Mouse (Mus musculus) C2C12 (cell line): ENCODE measurements at regions not wholly inside any gene's neighbourhood (a gene's known extent, or its start where the extent isn't known, plus 50 kb on each side); places are given as distances from the start of the nearest gene placed in this dataset.

Experiments
- H3K27me3 ChIP-seq: one replicate; pipeline ENCODE4 v1.6.1; 2011; ENCODE audit not compliant: control insufficient read depth, insufficient read depth, insufficient read length
- H3K36me3 ChIP-seq: one replicate; pipeline ENCODE4 v1.6.1; 2011; ENCODE audit not compliant: control insufficient read depth, insufficient read depth
- H3K4me3 ChIP-seq: one replicate; pipeline ENCODE4 v1.5.1; 2011; ENCODE audit warnings: mild to moderate bottlenecking, control low read depth; ENCODE audit not compliant: poor library complexity, insufficient read depth, severe bottlenecking
- H3K79me2 ChIP-seq: one replicate; pipeline ENCODE4 v1.6.1; 2011; ENCODE audit not compliant: control insufficient read depth, insufficient read depth
- H3K79me3 ChIP-seq: one replicate; pipeline ENCODE4 v1.6.1; 2011; ENCODE audit warnings: low read depth, control low read depth
- H3ac ChIP-seq: one replicate; pipeline ENCODE3; 2011; ENCODE audit warnings: low read depth; ENCODE audit not compliant: control insufficient read depth, insufficient read length
- CEBPB ChIP-seq: IDR thresholded peaks from one replicate; pipeline ENCODE4 v1.6.1; 2011; ENCODE audit warnings: low read depth, mild to moderate bottlenecking, control low read depth, moderate library complexity
- CTCF ChIP-seq: IDR thresholded peaks from one replicate; pipeline ENCODE4 v1.5.1; 2011; ENCODE audit not compliant: control insufficient read depth, insufficient read depth, insufficient read length
- FOSL1 ChIP-seq: IDR thresholded peaks from one replicate; pipeline ENCODE4 v1.8.0; 2011; ENCODE audit warnings: mild to moderate bottlenecking, low read length; ENCODE audit not compliant: poor library complexity, insufficient read depth, severe bottlenecking
- MAX ChIP-seq: IDR thresholded peaks from one replicate; pipeline ENCODE4 v1.6.1; 2011; ENCODE audit warnings: mild to moderate bottlenecking, control low read depth
- MYOD1 ChIP-seq: IDR thresholded peaks from one replicate; pipeline ENCODE4 v1.6.1; 2011; ENCODE audit warnings: low read depth; ENCODE audit not compliant: control insufficient read depth, insufficient read length
- MYOG ChIP-seq: IDR thresholded peaks from one replicate; pipeline ENCODE4 v1.6.1; 2011; ENCODE audit not compliant: control insufficient read depth, insufficient read length; ENCODE audit errors: extremely low read depth
- USF1 ChIP-seq: IDR thresholded peaks from one replicate; pipeline ENCODE4 v1.6.1; 2011; ENCODE audit warnings: low read depth, mild to moderate bottlenecking, control low read depth, moderate library complexity

- H3K79me2 ChIP-seq, result no peaks in the 10 kb centered on the region
- no peaks in the 10 kb centered on the region for H3K27me3 ChIP-seq
- no peak overlapping the region for H3ac ChIP-seq
- no peaks in the 10 kb centered on the region for H3K36me3 ChIP-seq
- H3K4me3 ChIP-seq, result no peak overlapping the region
- no peaks in the 10 kb centered on the region for H3K79me3 ChIP-seq
- TF ChIP-seq USF1 (no peak), MYOD1 (no peak), CTCF (no peak), MYOG (no peak), MAX (no peak), CEBPB (no peak), FOSL1 (no peak)
These were observed 109.1 kb upstream of the Syt6 start for GRCm38 (mm10) chr3:103465948-103466347.

- H3K27me3 ChIP-seq, result no peaks in the 10 kb centered on the region
- TF ChIP-seq MYOD1, result no peak
- TF ChIP-seq CTCF, result no peak
- no peak for TF ChIP-seq MAX
- no peak for TF ChIP-seq FOSL1
- TF ChIP-seq CEBPB, result no peak
- no peak for TF ChIP-seq MYOG
- no peak for TF ChIP-seq USF1
- H3ac ChIP-seq, result no peak overlapping the region
- H3K79me2 ChIP-seq, result no peaks in the 10 kb centered on the region
- H3K36me3 ChIP-seq, result no peaks in the 10 kb centered on the region
- no peak overlapping the region for H3K4me3 ChIP-seq
- no peaks in the 10 kb centered on the region for H3K79me3 ChIP-seq
These were observed 104.2 kb upstream of the Syt6 start for GRCm38 (mm10) chr3:103470586-103471400.

GRCm38 (mm10) chr3:103472598-103472997 is 102.4 kb upstream of the Syt6 start:
- TF ChIP-seq FOSL1 (no peak), CEBPB (no peak), USF1 (no peak), MYOG (no peak), CTCF (no peak), MAX (no peak), MYOD1 (no peak)
- Histone ChIP-seq H3K4me3 (no peak overlapping the region), H3K27me3 (no peaks in the 10 kb centered on the region), H3ac (no peak overlapping the region), H3K36me3 (no peaks in the 10 kb centered on the region), H3K79me3 (no peaks in the 10 kb centered on the region), H3K79me2 (no peaks in the 10 kb centered on the region)

GRCm38 (mm10) chr3:103473336-103473735 is 101.7 kb upstream of the Syt6 start:
- Histone ChIP-seq H3K79me2 (no peaks in the 10 kb centered on the region), H3K79me3 (no peaks in the 10 kb centered on the region), H3K4me3 (no peak overlapping the region), H3ac (no peak overlapping the region), H3K36me3 (no peaks in the 10 kb centered on the region), H3K27me3 (no peaks in the 10 kb centered on the region)
- TF ChIP-seq USF1 (no peak), CTCF (no peak), MAX (no peak)

GRCm38 (mm10) chr3:103479845-103480543 is 95.0 kb upstream of the Syt6 start:
- no peak for TF ChIP-seq FOSL1
- TF ChIP-seq MYOD1, result no peak
- no peak for TF ChIP-seq MYOG
- no peak for TF ChIP-seq USF1
- TF ChIP-seq CEBPB, result no peak
- TF ChIP-seq MAX, result no peak
- no peak for TF ChIP-seq CTCF
- no peak overlapping the region for H3K4me3 ChIP-seq
- H3K79me3 ChIP-seq, result no peaks in the 10 kb centered on the region
- H3K36me3 ChIP-seq, result no peaks in the 10 kb centered on the region
- H3K27me3 ChIP-seq, result no peaks in the 10 kb centered on the region
- H3ac ChIP-seq, result no peak overlapping the region
- H3K79me2 ChIP-seq, result no peaks in the 10 kb centered on the region
